Comparison of ENCODE assay signal across 8 mouse cellular contexts in the genomic region with DNA sequence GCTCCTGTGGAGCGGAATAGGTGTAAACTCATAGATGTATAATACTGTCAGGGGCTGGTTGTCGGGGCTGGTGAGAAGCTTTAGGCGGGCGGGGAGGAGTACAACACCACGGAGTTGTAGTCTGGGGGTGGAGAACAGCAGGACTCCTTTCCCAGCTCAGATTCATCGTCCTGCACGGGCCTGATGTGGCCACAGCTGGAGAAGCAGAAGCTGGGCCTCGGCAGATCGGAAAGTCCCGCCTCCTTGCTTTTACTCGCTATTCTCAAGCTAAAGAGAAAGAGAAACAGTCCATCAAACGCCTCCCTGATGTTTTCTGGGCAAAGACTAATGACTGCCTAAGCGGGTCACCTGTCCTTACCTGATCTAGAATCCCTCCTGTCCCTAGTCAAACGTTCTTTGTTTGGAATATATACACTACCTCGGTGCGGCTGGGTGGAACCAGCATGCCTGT.
DNase-seq lines count a peak whose midpoint lies in the region; ATAC-seq lines count a peak whose summit lies in the region.

No protein-coding gene starts in this region.

- H3K9me3 ChIP-seq in kidney, embryonic 15.5 days (replicated peaks) = no peaks in the 10 kb centered on the region

- peaks cover 14% of the 10 kb centered on the region for H3K4me1 ChIP-seq in kidney, embryonic 15.5 days

- 28% methylated on average over 16 of the region's 16 CpGs for WGBS in kidney, embryonic 15.5 days

- peak overlapping the region; percentile 52 for H3K4me2 ChIP-seq in kidney, embryonic 15.5 days

- 0 out of 2 replicates have a peak, but pooled peaks cover 3% of the 10 kb centered on the region for H3K27me3 ChIP-seq in kidney, embryonic 15.5 days

- H3K36me3 ChIP-seq in kidney, embryonic 15.5 days = no peaks in the 10 kb centered on the region

- peak overlapping the region; percentile 17 for H3K4me3 ChIP-seq in kidney, embryonic 15.5 days (replicated peaks)

- no peak overlapping the region for H3K27ac ChIP-seq in kidney, embryonic 15.5 days

- H3K9ac ChIP-seq in kidney, embryonic 15.5 days = no peak overlapping the region

- no peak for DNase-seq in kidney, postnatal 25 days
- peak; percentile 73 for DNase-seq in induced T-regulatory cell, adult 2 months (ENCODE audit: low read depth)
- DNase-seq in right cerebral cortex, postnatal 10 days (ENCODE audit: low spot score in 2 of 2) = no peak
- no peak for DNase-seq in Muller cell, postnatal 12 days (ENCODE audit: inconsistent ontology term)
- no peak for DNase-seq in left cerebral cortex, adult 9 months (ENCODE audit: low spot score in 2 of 2)

- peak; percentile 33; the same call in 1 of the 2 replicates for ATAC-seq in kidney, embryonic 15.5 days (replicated peaks; ENCODE audit: low FRiP score)
- peak; percentile 86 for ATAC-seq in activated CD4-positive, CD25-positive, alpha-beta regulatory T cell, adult 4 months
- peak; percentile 23; the same call in 1 of the 2 replicates for ATAC-seq in monocyte, adult 5-6 weeks (replicated peaks; ENCODE audit: insufficient number of reproducible peaks, low FRiP score, low TSS enrichment, poor library complexity, severe bottlenecking)

Comparison
In these comparisons a context has a peak if more than half of its experiments do, and no peak if none do; other contexts are left out.
1. ATAC-seq: peak in every context shown above with its lines; median percentile 86 in activated CD4-positive, CD25-positive, alpha-beta regulatory T cell, adult 4 months; 33 in kidney, embryonic 15.5 days; 23 in monocyte, adult 5-6 weeks.